Mouse (Mus musculus) hindbrain, embryonic 15.5 days (tissue): ENCODE results near the gene Shisa2. TPM values are rescaled to one million over a fixed set of nuclear protein-coding genes. Genes with fewer than 3 reads are reported as not detected.

Experiments
- ATAC-seq: fragments of 200-750 bp; cut with Nextera tagmentation; 2 replicates; pipeline ENCODE4 v1.8.0; 2017; ENCODE audit warnings: low read depth, moderate number of reproducible peaks, moderate TSS enrichment; ENCODE audit not compliant: low FRiP score
- H3K27ac ChIP-seq: fragments of 300-500 bp; sonication (generic); replicated peaks from 2 replicates; pipeline ENCODE4 v1.5.1; 2015; ENCODE audit warnings: mild to moderate bottlenecking, inconsistent platforms
- H3K27me3 ChIP-seq: fragments of 300-500 bp; sonication (generic); 2 replicates; pipeline ENCODE4 v1.6.1; 2015; ENCODE audit warnings: control low read depth, inconsistent platforms
- H3K36me3 ChIP-seq: fragments of 300-500 bp; sonication (generic); 2 replicates; pipeline ENCODE4 v1.6.1; 2015; ENCODE audit warnings: control low read depth, inconsistent platforms
- H3K4me1 ChIP-seq: fragments of 300-500 bp; sonication (generic); replicated peaks from 2 replicates; pipeline ENCODE4 v1.6.1; 2015; ENCODE audit warnings: control low read depth, inconsistent platforms
- H3K4me2 ChIP-seq: fragments of 300-500 bp; sonication (generic); 2 replicates; pipeline ENCODE4 v1.6.1; 2015; ENCODE audit warnings: moderate library complexity, mild to moderate bottlenecking, inconsistent platforms
- H3K4me3 ChIP-seq: fragments of 300-500 bp; sonication (generic); 2 replicates; pipeline ENCODE4 v1.5.1; 2015; ENCODE audit warnings: mild to moderate bottlenecking, inconsistent platforms
- H3K9ac ChIP-seq: fragments of 300-500 bp; sonication (generic); 2 replicates; pipeline ENCODE4 v1.6.1; 2015; ENCODE audit warnings: inconsistent platforms
- H3K9me3 ChIP-seq: fragments of 300-500 bp; sonication (generic); 2 replicates; pipeline ENCODE4 v1.6.1; 2016; ENCODE audit warnings: control low read depth, inconsistent platforms
- WGBS: fragments of 180-500 bp; shearing (Covaris S2); methylation state at CpG from one replicate; pipeline ENCODE4 v1.1.7; 2015; 5-methylcytosine and 5-hydroxymethylcytosine counted together
- polyA plus RNA-seq: library from polyadenylated mRNA; unstranded; fragments of >200 nt; fragmentation: Nextera tagmentation; extraction: Ambion mirVana; gene quantifications from 2 replicates; pipeline ENCODE4 v1.2.1, GENCODE M21; 2015

The Shisa2 gene
- polyA plus RNA-seq, 1 experiment from 2014 or later = 5.4 TPM

DNA sequence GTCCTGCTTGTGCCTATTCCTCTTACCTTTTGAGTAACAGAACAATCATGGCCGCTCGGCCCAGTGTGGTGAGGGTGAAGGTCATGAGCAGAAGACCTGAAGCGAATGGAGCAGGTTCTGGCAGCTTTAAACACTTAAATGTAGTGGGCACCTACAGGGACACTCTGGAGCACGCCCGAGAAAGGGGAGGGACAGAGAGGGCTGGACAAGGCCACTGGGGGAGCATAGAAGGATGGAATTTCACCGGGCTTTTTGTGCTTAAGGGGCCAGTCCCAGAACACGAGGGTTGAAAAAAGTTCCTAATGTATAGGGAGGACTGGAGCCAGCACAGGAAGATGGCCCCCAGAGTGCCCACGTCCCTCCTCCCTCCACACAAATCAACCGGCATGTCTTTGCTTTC, 8.9 kb downstream of the Shisa2 start:
- Histone ChIP-seq H3K27me3 (no peaks in the 10 kb centered on the region), H3K4me1 (no peaks in the 10 kb centered on the region), H3K36me3 (no peaks in the 10 kb centered on the region), H3K4me2 (no peak overlapping the region), H3K4me3 (no peak overlapping the region), H3K9me3 (no peaks in the 10 kb centered on the region), H3K9ac (no peak overlapping the region), H3K27ac (no peak overlapping the region)
- ATAC-seq = no peak
- 83% methylated on average over 9 of the region's 9 CpGs for WGBS

- H3K4me3 ChIP-seq = no peak overlapping the region
- H3K27ac ChIP-seq = no peak overlapping the region
- H3K4me2 ChIP-seq = no peak overlapping the region
- peaks cover 6% of the 10 kb centered on the region for H3K4me1 ChIP-seq
- H3K27me3 ChIP-seq = no peaks in the 10 kb centered on the region
- no peaks in the 10 kb centered on the region for H3K9me3 ChIP-seq
- H3K9ac ChIP-seq = no peak overlapping the region
- no peak for ATAC-seq
- H3K36me3 ChIP-seq = no peaks in the 10 kb centered on the region
- 67% methylated on average over 7 of the region's 7 CpGs for WGBS
Observed at GRCm38 (mm10) chr14:59638906-59639703, 14.0 kb downstream of the Shisa2 start.

DNA sequence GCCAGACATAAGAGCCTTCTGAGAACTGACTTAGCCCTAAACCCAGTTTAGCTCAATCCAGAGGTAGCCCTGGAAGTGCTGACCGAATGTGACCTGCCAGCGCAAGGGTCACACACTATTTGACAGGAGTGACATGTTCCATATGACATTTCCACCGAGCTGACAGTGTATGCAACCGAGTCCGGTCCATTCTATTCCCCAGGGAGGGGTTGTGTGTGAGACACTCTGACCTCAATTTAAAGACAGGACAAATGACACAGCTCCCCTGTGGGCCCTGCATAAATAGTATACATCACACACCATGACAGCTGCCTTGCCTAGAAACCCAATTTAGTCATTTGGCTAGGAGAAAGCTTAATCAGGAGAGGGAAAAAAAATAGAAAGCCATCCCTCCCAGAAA, 16.7 kb downstream of the Shisa2 start:
- no peaks in the 10 kb centered on the region for H3K9me3 ChIP-seq
- H3K27ac ChIP-seq = no peak overlapping the region
- no peak overlapping the region for H3K4me3 ChIP-seq
- no peaks in the 10 kb centered on the region for H3K27me3 ChIP-seq
- peaks cover 6% of the 10 kb centered on the region for H3K4me1 ChIP-seq
- 27% methylated on average over 5 of the region's 5 CpGs for whole genome bisulfite sequencing
- 0 out of 2 replicates have a peak, but pooled peaks have one; percentile 58 for ATAC-seq
- no peaks in the 10 kb centered on the region for H3K36me3 ChIP-seq
- no peak overlapping the region for H3K4me2 ChIP-seq
- no peak overlapping the region for H3K9ac ChIP-seq

DNA sequence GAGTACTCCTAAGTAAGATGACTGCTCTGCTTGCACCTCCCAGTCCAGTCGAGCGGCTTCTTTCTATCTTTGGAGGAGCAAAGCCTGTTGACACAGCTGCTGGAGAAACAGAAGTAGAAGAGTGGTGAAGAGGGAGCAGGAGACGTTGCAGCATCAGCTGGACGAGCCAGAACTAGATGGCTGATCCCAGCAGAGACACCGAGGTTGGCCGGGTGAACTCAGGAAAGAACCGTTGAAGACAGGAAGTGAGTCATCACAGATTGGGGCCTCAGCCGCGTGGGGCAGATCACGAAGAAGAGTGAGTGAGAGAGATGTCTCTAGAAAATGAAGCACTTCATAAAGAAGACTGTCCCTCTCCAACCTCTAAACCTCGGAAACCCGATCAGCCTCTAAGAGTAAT, 18.5 kb downstream of the Shisa2 start:
- Histone ChIP-seq H3K4me2 (no peak overlapping the region), H3K9me3 (no peaks in the 10 kb centered on the region), H3K4me1 (peaks cover 6% of the 10 kb centered on the region), H3K4me3 (no peak overlapping the region), H3K27me3 (no peaks in the 10 kb centered on the region), H3K36me3 (no peaks in the 10 kb centered on the region), H3K27ac (no peak overlapping the region), H3K9ac (no peak overlapping the region)
- WGBS = 79% methylated on average over 12 of the region's 12 CpGs
- ATAC-seq = no peak

DNA sequence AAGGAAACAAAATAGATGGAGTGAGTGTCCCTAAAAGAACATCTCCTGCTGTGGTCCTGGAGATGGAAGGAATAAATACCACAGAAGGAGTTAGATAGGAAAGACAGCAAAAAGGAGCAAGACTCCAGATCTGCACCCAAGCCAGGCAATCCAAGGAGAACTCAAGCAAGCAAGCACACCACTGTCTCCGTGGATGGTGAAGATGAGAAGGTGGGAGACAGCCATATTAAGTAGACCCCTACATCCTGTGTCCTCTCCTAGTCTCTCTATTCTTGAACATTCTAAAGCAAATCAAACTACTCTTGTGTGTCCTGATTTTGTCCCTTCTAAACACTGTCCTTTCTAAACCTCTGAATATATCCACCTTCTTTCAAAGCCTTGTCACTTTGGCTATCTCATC, 19.1 kb downstream of the Shisa2 start:
- 100% methylated on average over 1 of the region's 1 CpGs for WGBS
- peaks cover 6% of the 10 kb centered on the region for H3K4me1 ChIP-seq

GRCm38 (mm10) chr14:59644896-59645295, 19.8 kb downstream of the Shisa2 start:
- no peak overlapping the region for H3K9ac ChIP-seq
- no peak overlapping the region for H3K27ac ChIP-seq
- H3K4me2 ChIP-seq = no peak overlapping the region
- no peak overlapping the region for H3K4me3 ChIP-seq
- H3K36me3 ChIP-seq = no peaks in the 10 kb centered on the region
- 75% methylated on average over 3 of the region's 3 CpGs for WGBS
- no peaks in the 10 kb centered on the region for H3K27me3 ChIP-seq
- peaks cover 6% of the 10 kb centered on the region; the same call in 1 of the 2 replicates for H3K4me1 ChIP-seq
- no peak for ATAC-seq
- no peaks in the 10 kb centered on the region for H3K9me3 ChIP-seq

More for the DNA sequence above, 19.1 kb downstream of the Shisa2 start:
- H3K4me3 ChIP-seq = no peak overlapping the region
- H3K9ac ChIP-seq = no peak overlapping the region
- no peak for ATAC-seq
- H3K4me2 ChIP-seq = no peak overlapping the region
- H3K9me3 ChIP-seq = no peaks in the 10 kb centered on the region
- H3K27me3 ChIP-seq = no peaks in the 10 kb centered on the region
- H3K27ac ChIP-seq = no peak overlapping the region
- no peaks in the 10 kb centered on the region for H3K36me3 ChIP-seq

DNA sequence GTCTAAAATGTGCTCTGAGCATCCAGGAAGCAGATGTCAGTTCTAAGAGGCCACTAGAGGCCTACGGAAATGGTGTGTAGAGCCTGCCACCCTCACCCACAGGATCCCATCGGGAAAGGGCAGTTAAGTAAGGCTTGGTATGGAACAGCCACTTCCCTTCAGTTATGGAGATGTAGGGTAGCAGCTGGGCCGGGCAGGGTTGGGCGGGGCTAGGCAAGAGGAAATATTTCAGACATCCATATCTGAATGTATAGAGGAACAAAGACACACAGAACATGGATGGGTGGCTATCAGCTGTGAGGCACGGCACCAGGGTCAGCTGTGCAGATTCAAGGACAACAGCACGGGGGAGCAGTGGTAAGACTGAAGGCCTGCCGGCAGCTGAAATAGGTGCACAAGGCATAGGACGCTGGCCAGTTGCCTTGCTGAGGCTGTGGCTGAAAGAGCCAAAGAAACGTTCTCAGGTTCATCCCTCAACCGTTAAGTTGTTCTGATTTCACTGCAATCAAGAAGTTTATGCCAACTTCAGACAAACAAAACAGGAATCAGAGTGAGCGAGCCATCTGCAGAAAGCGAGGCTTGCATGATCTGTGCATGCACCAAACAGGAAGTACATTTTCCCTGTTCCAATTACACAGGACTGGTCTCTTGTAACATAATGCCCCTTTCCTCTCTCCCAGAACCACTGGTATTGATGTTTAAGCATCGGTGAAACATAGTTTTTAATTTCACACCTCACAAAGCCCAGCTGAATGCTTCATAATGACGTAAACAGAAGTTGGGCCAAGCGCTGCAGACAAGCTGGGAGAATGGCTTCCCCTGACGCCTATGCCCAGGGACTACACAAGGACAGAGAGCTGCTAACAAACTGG, 22.0 kb downstream of the Shisa2 start:
- no peaks in the 10 kb centered on the region for H3K36me3 ChIP-seq
- H3K27me3 ChIP-seq = no peaks in the 10 kb centered on the region
- no peak overlapping the region for H3K4me2 ChIP-seq
- ATAC-seq = no peak
- H3K9me3 ChIP-seq = no peaks in the 10 kb centered on the region
- 75% methylated on average over 16 of the region's 16 CpGs for WGBS
- no peak overlapping the region for H3K27ac ChIP-seq
- H3K4me3 ChIP-seq = no peak overlapping the region
- no peak overlapping the region for H3K9ac ChIP-seq
- peaks cover 3% of the 10 kb centered on the region; the same call in 1 of the 2 replicates for H3K4me1 ChIP-seq

GRCm38 (mm10) chr14:59648611-59649010, 23.5 kb downstream of the Shisa2 start:
- Histone ChIP-seq H3K9ac (no peak overlapping the region), H3K27ac (no peak overlapping the region), H3K27me3 (no peaks in the 10 kb centered on the region), H3K36me3 (no peaks in the 10 kb centered on the region), H3K4me2 (no peak overlapping the region), H3K4me1 (no peaks in the 10 kb centered on the region), H3K4me3 (no peak overlapping the region), H3K9me3 (no peaks in the 10 kb centered on the region)
- 82% methylated on average over 10 of the region's 10 CpGs for WGBS
- no peak for ATAC-seq

DNA sequence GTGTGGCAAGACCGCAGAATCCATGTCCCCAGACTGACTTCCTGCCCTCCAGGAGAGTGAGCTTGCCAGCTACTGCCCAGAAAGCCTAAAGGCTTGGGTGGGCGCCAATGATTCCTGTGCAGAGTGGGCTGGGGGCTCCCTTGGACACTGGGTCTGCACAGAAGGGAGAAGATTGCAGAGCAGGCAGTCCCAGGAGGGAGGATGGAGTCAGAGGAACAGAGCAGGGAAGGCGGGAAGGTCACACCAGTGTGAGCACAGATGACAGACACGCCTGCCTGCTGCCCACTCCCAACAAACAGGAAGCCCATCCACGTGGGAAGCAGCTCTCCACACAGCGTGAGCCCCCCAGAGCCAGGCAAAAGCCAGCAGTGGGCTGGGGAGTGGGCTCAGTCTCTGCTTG, 24.2 kb downstream of the Shisa2 start:
- H3K4me3 ChIP-seq = no peak overlapping the region
- 0 out of 2 replicates have a peak, but pooled peaks have one; percentile 30 for ATAC-seq
- H3K27me3 ChIP-seq = no peaks in the 10 kb centered on the region
- H3K36me3 ChIP-seq = no peaks in the 10 kb centered on the region
- no peak overlapping the region for H3K9ac ChIP-seq
- no peak overlapping the region for H3K27ac ChIP-seq
- H3K9me3 ChIP-seq = no peaks in the 10 kb centered on the region
- 64% methylated on average over 6 of the region's 6 CpGs for WGBS
- no peak overlapping the region for H3K4me2 ChIP-seq
- no peaks in the 10 kb centered on the region for H3K4me1 ChIP-seq

DNA sequence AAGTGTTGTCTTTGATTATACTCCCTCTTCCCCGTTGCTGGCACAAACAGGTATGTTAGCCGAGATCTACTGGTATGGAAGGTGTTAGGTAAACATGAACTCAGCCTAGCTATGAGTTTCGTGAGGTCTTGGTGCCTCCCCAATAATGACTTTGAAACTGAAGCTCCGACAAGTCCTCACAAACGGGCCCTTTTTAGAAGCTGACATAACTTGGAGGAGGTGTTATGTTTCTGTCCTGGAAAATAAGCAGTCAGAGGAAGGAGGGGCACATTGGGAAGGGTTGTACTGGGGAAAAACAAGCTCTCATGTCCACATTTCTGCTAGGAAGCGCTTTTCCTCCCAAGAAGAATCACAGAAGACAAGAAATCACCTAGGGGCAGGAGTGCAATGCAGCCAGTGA, 31.5 kb downstream of the Shisa2 start:
- H3K4me1 ChIP-seq = no peaks in the 10 kb centered on the region
- no peaks in the 10 kb centered on the region for H3K36me3 ChIP-seq
- no peak overlapping the region for H3K4me3 ChIP-seq
- H3K4me2 ChIP-seq = no peak overlapping the region
- H3K27me3 ChIP-seq = no peaks in the 10 kb centered on the region
- no peaks in the 10 kb centered on the region for H3K9me3 ChIP-seq
- no peak for ATAC-seq
- WGBS = 88% methylated on average over 6 of the region's 6 CpGs
- no peak overlapping the region for H3K27ac ChIP-seq
- no peak overlapping the region for H3K9ac ChIP-seq

DNA sequence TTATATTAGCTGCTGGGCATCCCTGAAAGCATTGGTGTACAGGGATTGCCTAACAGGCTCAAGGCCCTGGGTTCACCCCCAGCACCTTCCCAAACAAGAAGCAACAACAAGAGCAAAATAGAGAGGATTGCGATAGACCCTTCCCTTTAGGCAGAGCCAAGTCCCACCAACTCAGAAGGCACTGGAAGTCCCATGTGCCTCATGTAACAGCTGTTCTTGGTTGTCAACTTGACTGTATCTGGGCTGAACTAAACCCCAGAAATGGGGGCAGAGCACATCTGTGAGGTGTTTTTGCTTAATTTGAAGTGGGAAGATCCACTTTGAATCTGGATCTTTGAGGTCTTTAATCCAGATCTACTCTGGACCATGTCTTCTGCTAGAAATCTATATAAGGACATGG, 32.0 kb downstream of the Shisa2 start:
- Histone ChIP-seq H3K4me3 (no peak overlapping the region), H3K4me2 (no peak overlapping the region), H3K27me3 (no peaks in the 10 kb centered on the region), H3K36me3 (no peaks in the 10 kb centered on the region), H3K9ac (no peak overlapping the region), H3K9me3 (no peaks in the 10 kb centered on the region), H3K27ac (no peak overlapping the region), H3K4me1 (no peaks in the 10 kb centered on the region)
- no peak for ATAC-seq
- 90% methylated on average over 1 of the region's 1 CpGs for WGBS

GRCm38 (mm10) chr14:59672893-59673515, 47.9 kb downstream of the Shisa2 start:
- Histone ChIP-seq H3K27me3 (no peaks in the 10 kb centered on the region), H3K9me3 (no peaks in the 10 kb centered on the region), H3K27ac (no peak overlapping the region), H3K4me2 (no peak overlapping the region), H3K36me3 (no peaks in the 10 kb centered on the region), H3K4me1 (peaks cover 7% of the 10 kb centered on the region), H3K9ac (no peak overlapping the region), H3K4me3 (no peak overlapping the region)
- 71% methylated on average over 6 of the region's 6 CpGs for WGBS
- ATAC-seq = no peak
